Mouse (Mus musculus): ENCODE data around the gene Eya4. TPM values are rescaled to one million over a fixed set of nuclear protein-coding genes. Genes with fewer than 3 reads are reported as not detected.
A peak's percentile ranks its signal among the peaks of the same experiment; 100 is the strongest.

The Eya4 gene
- total RNA-seq, 2 experiments from 2014 or later: 5.8 to 6.1 TPM

DNA sequence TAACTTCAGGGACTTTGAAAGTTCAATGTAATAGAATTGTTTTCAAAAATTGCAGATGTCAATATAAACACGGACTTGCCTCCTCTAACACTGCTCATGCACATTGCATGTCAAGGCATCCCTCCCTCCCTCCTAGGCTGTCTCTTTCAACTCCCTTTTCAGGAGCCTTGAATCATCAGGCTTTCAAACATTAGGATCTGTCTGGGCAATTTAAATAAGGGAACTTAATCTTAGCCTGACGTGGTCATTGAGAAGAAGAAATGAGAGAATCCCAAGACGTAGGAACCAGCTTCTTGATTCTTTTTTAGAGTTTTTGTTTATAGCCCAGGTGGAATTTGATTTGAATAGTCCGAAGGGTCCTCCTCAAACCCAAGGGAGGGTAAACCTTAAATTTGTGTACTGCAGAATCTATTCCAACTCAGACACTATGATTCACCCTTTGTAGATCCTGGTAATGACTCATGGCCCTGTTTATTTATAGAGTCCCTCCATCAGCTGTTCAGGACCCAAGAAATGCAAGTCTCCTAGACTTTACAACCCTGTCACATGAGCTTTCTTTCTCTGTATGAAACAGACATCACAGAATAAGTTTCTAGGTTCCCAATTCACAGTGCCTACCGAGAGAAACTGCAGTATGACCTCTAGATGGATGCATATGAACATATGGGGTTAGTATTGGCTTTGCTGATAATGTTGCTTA is 173.1 kb downstream of the Eya4 start:
- DNase-seq (ENCODE audit: extremely low spot score in 1 of 2, low spot score in 2 of 2): no peak
- intact Hi-C loops (cut with DNase I): no loop called here

DNA sequence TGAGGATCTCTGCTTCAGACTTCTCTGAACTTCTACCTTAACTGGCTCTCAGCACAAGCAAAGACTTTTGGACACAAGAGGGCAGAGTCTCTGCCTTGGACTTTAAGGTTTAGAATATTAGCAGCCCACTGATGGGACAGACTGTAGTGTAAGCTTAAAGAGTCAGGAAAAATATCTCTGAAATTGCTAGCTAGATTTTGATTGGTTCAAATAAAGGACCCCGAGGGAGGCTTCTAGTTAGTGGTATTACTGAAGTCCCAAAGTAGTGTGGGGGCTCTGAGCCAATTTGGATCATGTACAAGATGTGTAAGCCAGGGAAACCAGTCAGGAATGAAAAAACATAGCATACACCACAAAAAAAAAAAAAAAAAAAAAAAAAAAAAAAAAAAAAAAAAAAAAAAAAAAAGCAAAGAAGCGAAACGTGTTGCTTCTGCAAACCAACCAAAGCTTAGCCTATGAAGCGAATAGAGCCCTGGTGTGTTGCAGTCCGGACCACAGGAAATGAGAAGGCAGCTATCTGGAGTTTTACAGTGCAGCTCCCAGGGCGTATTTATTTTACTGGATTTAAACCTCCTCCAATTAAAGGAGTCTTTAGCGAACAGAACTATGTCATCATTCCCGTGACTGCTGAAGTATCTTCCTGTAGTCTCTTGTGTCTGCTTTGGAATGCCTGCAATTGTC is 173.8 kb downstream of the Eya4 start:
- intact Hi-C loops (cut with DNase I): no loop called here
- no peak for DNase-seq (ENCODE audit: extremely low spot score in 1 of 2, low spot score in 2 of 2)

DNA sequence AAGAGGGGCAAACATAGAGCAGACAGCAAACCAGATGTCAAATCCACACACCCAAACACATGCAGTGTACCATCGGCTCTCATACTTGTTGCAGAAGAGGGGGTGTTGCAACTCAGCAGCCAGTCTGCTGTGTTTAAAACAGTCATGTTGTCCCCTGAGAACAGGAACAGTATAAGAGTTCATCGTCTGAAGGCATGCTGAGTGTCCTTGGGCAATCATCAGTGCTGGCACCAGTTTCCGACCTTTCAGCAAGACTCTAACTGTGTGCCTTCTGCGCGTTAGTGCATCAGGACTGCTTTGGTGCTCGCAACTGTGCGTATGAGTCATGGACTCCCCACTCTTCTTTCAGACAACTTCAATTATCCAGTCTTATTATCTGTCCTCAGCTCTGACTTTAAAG is 179.0 kb downstream of the Eya4 start:
- no peak for DNase-seq (ENCODE audit: extremely low spot score in 1 of 2, low spot score in 2 of 2)
- intact Hi-C loops (cut with DNase I): no loop called here

DNA sequence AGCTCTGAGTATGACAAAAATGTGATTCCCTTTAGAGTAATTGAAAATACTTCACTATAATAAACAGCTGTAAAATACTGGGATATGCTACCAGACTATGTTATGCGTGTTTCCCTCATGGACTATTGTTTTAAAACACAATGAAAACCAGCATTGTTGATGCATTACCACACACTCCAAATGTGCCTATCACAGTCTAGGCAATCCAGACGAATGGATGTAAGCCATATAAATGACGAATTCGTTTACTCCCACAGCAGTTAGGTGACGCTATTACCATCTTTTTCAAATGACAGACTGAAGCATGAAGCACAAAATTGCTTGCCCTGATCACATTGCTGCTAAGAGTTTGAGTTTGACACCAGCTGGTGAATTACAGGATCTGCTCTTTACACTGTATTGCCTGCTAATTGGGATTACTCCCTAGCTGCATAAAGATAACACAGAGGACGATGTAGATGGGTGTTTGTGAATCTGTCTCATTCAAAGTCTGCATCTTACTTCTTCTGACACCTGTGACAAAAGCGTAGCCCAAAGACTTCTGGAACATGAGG is 185.4 kb downstream of the Eya4 start:
- DNase-seq (ENCODE audit: extremely low spot score in 1 of 2, low spot score in 2 of 2): no peak
- intact Hi-C loops (cut with DNase I): no loop called here

DNA sequence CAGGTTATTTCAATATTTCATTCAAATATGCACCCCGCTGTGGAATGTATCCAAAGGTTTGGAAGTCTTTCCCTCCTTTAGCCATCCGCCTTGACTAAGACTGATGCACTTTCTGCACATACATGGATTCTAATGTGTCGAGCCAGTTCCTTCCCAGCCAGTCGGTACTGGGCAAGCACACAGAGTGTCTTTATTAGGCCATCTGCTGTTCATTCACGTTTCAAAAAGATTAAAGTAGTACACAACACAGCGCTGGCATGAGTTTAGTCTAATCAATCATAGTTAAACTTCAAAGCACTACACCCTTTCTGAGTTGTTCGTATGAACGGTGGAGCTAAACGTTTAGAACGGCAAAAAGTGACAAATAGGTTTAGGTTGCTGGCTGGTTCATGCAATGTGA is 190.7 kb downstream of the Eya4 start:
- no peak for DNase-seq (ENCODE audit: extremely low spot score in 1 of 2, low spot score in 2 of 2)

DNA sequence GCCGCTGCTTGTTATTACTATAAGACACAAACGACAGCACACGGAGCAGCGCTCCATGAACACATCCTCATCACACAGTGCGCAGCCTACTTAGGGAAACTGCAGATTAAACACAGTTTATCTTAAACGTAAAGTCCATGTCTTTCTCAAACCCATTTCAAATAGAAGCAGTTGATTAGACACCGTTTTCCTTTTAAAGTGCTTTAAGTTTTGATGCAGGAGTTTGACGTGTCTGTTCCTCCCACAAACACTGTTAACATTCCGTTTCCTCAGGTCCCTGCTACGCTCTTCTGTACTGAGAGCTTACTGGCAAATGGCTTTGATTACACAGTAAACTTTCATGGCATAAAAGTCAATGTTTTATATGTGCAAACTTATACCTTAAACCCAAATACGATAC is 191.4 kb downstream of the Eya4 start:
- intact Hi-C loops (cut with DNase I): no loop called here
- DNase-seq (ENCODE audit: extremely low spot score in 1 of 2, low spot score in 2 of 2): no peak

More for the DNA sequence above, 190.7 kb downstream of the Eya4 start:
- intact Hi-C loops (cut with DNase I): no loop called here

DNA sequence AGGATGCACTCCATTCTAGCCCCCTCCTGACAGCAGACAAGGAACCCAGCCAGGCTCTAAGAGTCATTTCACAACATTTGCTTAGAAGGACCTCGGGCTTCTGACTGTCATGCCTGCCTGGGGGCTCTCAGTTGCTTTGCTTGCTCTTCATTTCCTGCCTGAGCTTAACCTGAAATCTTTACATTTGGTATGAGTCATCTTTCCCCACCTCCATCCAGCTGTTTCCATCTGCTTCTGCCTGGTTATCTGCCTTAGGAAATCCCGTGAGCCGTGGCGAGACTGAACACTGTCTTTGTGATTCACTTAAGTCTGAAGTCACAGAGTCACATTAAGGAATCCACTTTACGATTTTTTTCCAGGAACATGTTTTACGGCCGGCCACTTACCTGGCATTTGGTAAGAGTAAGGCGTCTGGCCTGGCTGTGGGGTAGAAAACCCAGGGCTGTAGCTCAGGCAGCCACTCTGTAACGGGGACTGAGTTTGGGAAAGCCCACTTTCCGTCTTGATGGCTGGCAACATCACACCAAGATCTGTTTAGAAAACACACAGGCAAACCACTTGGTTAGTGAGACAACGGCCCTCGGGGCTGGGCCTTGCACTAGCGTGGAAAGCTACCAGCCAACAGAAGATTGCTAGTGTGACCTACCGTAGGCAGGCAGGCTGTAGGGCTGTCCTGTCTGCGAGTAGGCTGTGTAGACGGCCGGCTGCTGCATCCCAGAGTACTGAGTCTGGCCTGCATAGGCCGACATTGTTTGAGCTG is 193.5 kb downstream of the Eya4 start:
- no peak for DNase-seq (ENCODE audit: extremely low spot score in 1 of 2, low spot score in 2 of 2)
- intact Hi-C loops (cut with DNase I): no loop called here

DNA sequence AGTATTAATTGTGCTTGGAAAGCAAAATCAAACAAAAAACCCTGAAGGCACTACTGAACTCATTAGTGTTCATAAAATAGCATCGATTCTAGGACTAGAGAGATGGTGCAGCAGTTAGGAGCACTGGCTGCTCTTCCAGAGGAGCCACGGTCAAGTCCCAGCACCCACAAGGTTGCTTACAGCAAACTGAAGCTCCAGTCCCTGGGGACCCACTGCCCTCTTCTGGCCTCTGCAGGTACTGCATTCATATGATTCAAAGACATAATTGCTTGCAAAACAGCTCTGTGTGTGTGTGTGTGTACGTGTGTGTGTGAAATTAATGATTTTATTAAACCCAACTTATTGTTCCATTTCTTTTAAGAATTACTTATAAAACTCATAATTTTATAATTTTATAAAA is 200.2 kb downstream of the Eya4 start:
- no peak for DNase-seq (ENCODE audit: extremely low spot score in 1 of 2, low spot score in 2 of 2)
- intact Hi-C loops (cut with DNase I): no loop called here

DNA sequence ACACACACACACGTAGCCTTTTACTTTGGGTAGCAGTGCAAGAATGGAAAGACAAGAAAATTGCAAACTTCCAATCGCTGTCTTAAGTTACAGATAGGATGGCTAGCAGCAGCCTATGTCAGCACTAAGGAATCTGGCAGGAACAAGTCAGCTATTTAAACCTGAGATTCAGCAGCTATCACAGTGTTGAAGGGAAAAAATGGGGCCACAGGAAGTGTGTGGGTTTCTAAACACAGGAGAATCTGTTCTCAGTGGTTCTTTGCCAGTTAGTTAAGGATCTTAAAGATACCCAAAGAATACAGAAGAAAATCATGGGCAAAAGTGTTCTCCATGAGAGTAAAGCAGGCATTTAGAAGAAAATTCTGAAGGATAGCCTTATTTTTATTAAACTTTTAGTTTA is 206.0 kb downstream of the Eya4 start:
- intact Hi-C loops (cut with DNase I): no loop called here
- DNase-seq (ENCODE audit: extremely low spot score in 1 of 2, low spot score in 2 of 2): peak in 1 of 2 experiments; percentile 21

DNA sequence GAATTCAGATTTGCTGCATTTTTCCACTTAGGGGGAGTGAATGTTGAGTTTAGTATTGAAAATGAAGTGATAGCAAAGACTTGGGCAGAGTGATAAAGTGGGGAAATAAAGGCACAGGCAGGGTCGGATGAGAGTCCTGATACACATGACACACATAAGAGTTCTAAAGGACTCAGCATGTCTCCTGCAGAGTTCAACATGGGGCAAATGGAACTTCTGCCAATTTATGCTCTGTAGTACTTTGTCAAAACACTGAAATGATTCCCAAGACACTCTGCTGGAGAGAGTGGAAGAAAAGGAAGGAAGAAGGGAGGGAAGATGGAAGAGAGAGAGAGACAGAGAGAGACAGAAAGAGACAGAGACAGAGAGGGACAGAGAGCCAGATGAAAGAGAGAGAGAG is 222.6 kb downstream of the Eya4 start:
- no peak for DNase-seq (ENCODE audit: extremely low spot score in 1 of 2, low spot score in 2 of 2)
- intact Hi-C loops (cut with DNase I): no loop called here

DNA sequence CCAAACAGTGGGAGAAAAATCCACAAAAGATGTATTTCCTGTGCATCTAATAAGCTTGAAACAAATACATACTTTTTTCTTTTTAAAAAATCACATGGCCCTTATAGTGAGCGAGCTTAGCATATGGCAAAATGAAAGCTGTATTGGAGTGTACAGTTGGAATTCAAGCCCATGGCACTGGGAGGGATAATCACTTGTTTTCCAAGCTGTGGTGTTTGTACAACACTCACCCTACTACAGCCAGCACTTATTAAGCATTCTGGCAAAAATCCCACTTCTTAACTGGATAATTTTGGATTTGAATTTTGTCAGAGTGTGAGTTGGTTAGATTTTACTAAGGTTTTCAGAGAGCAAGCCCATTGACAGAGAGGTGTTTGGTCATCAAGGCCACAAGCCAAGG is 223.4 kb downstream of the Eya4 start:
- intact Hi-C loops (cut with DNase I): no loop called here
- DNase-seq (ENCODE audit: extremely low spot score in 1 of 2, low spot score in 2 of 2): no peak

DNA sequence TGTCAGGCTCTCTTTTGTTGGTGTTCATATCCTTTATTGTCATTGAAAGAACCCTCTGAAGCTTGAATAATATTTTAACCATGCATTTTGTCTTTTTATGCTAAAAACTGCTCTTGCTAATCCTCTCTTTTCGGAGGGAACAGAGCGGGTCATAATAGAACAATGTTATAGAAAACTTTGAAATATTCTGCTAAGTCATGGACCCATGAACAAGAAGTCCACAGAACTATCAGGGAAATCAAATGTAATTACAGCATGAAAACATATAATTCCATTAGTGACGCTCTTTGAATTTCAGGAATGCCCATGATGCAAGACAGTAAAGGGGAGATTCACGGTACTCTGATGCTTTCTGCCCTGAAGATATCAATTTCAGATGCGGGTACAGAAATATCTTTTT is 224.1 kb downstream of the Eya4 start:
- no peak for DNase-seq (ENCODE audit: extremely low spot score in 1 of 2, low spot score in 2 of 2)
- intact Hi-C loops (cut with DNase I): no loop called here

DNA sequence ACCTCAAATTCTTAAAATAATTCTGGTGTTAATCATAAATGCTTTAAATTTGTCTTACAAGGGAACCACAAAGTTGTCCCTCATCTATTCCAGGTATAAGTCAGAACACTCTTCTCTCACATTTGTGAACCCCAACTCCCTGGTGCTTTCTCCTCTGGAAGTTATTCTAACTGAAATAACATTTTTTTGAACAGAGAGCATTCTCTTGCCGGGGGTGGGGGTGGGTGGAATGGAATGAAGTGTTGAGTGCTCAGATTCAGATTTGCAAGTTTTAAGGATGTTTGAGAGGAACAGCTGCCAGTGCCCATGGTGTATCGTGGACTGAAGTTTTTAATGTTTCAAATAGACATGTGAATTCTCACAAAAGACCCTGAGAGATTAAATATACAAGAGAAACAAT is 230.1 kb downstream of the Eya4 start:
- intact Hi-C loops (cut with DNase I): no loop called here
- DNase-seq (ENCODE audit: extremely low spot score in 1 of 2, low spot score in 2 of 2): no peak

DNA sequence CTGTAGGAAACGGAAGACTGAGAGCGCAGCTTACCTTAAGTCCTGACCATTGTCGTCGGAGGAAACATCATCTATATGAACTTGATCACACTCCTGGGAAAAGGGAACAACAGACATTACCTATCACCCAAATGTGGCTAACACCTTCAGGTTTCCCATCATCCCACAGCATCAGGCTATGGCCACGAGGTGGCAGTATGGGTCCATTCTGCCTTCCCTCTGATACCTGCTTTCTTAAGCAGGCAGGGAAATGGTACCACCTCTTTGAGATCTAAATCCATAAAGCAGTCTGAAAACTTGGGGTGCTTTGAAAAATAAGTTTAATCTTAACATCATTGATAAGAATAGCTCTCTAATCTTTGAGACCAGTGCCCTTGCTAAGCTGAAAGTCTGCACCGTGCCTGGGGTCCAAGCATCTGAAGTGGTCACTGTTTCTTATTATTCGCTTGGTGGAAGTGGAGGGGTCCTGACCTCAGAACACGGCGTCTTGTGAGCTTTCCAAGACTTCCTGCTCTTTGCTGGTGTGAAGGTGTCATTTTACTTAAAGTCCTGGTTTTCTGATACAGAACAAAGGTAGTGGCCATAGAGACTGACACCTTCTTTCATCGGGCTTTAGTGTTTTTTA is 233.7 kb downstream of the Eya4 start:
- intact Hi-C loops (cut with DNase I): loop anchor here (2.0 to 5.0 kb wide), 4 partner anchors 280 to 660 kb away; no protein-coding TSS in a partner anchor
- DNase-seq (ENCODE audit: extremely low spot score in 1 of 2, low spot score in 2 of 2): peak; percentile 69 to 71

DNA sequence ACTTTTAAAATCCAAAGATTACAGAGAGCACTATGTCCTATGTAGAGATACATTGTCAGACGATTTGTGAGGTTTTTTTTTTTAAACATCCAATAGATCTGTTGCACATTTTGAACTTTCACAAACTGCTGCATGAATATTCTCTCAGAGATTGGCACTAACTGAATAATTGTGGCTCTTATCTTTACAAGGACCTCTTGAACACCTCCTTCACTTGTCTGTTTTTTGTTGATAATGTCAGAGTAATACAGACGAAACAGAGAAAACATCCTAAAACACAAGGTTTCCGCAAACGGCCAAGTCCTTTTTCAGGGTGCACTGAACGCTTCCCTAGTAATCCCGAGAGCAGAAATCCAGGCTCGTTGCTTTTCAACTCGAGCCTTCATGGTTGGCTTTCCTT is 234.5 kb downstream of the Eya4 start:
- intact Hi-C loops (cut with DNase I): loop anchor here (2.0 to 5.0 kb wide), 4 partner anchors 281 to 661 kb away; no protein-coding TSS in a partner anchor
- DNase-seq (ENCODE audit: extremely low spot score in 1 of 2, low spot score in 2 of 2): no peak

DNA sequence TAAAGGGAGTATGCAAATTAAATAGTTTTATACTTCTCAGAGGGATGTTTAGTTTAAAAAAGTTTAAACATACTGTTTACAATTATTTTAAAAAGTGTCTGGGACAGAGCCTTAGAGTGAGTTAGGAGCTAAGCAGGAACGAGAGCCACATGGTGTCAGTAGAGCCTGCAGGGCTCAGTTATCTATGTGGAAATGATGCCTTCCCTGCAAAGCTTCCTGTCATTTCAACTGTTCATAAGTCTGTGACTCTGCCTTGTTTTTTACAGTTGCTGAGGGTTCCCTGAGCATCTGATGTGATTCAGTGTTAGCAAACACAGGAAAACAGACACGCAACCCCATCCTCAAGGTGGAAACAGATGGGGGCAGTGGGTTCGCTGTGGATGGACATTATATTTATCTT is 235.3 kb downstream of the Eya4 start:
- no peak for DNase-seq (ENCODE audit: extremely low spot score in 1 of 2, low spot score in 2 of 2)
- intact Hi-C loops (cut with DNase I): loop anchor here (5.0 kb wide), 3 partner anchors 282 to 662 kb away; no protein-coding TSS in a partner anchor

DNA sequence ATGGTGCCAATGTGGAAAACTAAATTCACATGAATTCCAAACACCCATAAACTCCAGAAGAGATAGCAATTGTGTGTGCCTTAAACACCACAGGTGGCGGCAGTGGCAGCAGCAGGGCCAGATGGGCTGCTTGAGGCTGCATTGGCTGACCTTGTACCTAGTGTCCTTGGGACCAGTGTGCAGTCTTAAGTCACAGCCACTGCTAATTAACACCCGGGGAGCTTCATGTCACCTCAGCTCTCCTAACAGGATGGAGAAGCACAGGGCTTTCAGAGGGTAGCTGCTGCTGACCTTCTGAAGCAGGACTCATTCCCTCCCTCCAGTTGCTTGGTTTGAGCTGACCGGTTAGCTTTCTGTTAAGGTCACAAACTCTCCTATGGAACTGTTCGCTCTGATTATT is 242.5 kb downstream of the Eya4 start:
- intact Hi-C loops (cut with DNase I): loop anchor here (10.0 kb wide), 1 partner anchor 1027 kb away; no protein-coding TSS in a partner anchor
- DNase-seq (ENCODE audit: extremely low spot score in 1 of 2, low spot score in 2 of 2): no peak

DNA sequence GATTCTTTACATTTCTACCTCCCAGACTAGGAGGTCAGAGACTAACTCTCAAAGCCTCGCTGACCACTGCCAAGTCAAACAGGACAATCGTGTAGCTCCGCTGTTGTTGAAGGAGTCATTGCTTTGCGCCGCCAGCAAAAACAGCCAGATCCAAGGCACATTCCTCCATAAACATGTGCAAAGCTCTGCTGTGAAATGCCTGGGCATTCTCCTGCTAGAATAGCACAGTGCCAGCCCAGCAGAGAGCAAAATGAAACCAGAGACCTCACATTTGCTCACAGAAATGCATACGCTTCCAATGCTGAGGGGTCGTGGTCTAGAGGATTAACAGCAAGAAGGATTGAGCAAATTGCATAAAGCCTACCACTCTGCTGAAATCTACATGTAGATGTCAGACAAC is 258.1 kb downstream of the Eya4 start:
- intact Hi-C loops (cut with DNase I): no loop called here
- DNase-seq (ENCODE audit: extremely low spot score in 1 of 2, low spot score in 2 of 2): no peak

DNA sequence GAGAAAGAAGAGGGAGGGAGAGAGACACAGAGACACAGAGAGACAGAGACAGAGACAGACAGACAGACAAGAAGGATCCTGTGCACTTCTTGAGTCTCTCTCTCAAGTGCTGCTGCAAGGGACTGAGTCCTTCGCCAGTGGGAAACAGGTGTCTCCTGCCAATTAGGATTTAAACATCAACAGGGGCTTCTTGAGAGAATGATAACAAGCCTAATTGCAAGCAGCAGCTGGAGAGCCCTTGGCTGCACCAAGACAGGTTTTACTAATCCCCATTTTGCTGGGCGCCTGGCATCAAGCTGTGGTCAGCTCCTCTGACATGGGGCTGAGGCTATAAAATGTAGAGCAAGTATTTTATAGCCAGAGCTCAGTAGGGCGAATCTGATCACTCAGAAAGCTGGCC is 259.0 kb downstream of the Eya4 start:
- DNase-seq (ENCODE audit: extremely low spot score in 1 of 2, low spot score in 2 of 2): no peak
- intact Hi-C loops (cut with DNase I): no loop called here
